Mouse (Mus musculus): ENCODE measurements around the gene B830017H08Rik. TPM values are rescaled to one million over a fixed set of nuclear protein-coding genes. Genes with fewer than 3 reads are reported as not detected.

The B830017H08Rik gene
- 2.1 and 2.2 TPM in 2 replicates for polyA plus RNA-seq (2015; fragmentation: Nextera tagmentation; extraction: Ambion mirVana)

DNA sequence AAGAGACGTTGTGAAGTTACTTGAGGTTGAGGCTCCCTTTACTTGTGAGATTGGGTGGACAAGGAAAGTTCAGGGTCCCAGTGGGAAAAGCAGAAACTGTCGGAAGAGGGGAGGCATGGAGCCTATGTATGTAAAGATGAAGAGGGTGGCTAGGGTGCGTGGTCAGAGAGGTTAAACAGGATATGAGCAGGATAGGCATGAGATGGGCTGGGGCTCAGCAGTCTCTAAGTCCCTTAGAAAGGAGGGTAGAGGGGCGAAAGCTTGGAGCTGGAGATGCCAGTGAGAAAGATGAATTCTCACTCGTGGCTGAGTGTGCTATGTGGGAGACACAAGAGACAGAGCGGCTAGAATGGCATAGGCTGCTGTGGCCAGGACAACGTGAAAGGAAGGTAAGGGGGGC, at the start of gene B830017H08Rik:
Gene B830017H08Rik (plus strand): TSS at position 301 of the 400 bp plus-strand sequence.
- 20% methylated on average over 7 of the region's 7 CpGs for WGBS
- peaks cover 89% of the 10 kb centered on the region for H3K27me3 ChIP-seq

DNA sequence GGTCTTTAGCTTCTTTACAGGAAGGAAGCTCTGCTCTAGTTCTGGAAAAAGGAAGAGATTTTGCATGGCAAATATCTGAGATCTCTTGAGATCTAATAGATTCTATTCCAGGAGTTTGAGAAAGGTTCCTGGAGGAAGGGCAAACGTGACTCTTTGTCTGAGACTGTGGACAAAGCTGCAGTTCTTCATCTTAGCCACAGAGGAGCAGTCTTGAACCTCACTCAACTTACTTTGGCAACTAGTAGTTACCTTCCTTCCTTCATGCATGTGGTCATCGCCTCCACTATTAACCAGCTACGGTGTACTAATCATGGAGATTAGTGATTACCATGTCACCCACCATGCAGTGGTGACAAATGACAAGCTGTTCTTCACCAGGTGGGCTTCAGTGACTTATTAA, 47.6 kb upstream of the B830017H08Rik start:
- Histone ChIP-seq H3K4me3 (no peak overlapping the region), H3K4me1 (replicated peaks) (no peaks in the 10 kb centered on the region), H3K4me2 (no peak overlapping the region), H3K9me3 (no peaks in the 10 kb centered on the region), H3K27ac (no peak overlapping the region), H3K9ac (no peak overlapping the region), H3K27me3 (no peaks in the 10 kb centered on the region), H3K36me3 (peaks cover 91% of the 10 kb centered on the region)
- WGBS, result 65% methylated on average over 3 of the region's 3 CpGs
- ATAC-seq (ENCODE audit: low FRiP score), result no peak

More for the DNA sequence above, at the start of gene B830017H08Rik:
- H3K4me2 ChIP-seq, result peak within 1 kb of the TSS; percentile 77
- peak within 1 kb of the TSS; percentile 66 for H3K4me3 ChIP-seq
- H3K4me1 ChIP-seq (replicated peaks), result peaks cover 31% of the 10 kb centered on the region
- H3K36me3 ChIP-seq, result no peaks in the 10 kb centered on the region
- no peak; the same call in 1 of the 2 replicates for ATAC-seq (ENCODE audit: low FRiP score)
- no peaks in the 10 kb centered on the region for H3K9me3 ChIP-seq
- H3K27ac ChIP-seq, result peak within 1 kb of the TSS; percentile 94
- H3K9ac ChIP-seq, result peak within 1 kb of the TSS; percentile 89

DNA sequence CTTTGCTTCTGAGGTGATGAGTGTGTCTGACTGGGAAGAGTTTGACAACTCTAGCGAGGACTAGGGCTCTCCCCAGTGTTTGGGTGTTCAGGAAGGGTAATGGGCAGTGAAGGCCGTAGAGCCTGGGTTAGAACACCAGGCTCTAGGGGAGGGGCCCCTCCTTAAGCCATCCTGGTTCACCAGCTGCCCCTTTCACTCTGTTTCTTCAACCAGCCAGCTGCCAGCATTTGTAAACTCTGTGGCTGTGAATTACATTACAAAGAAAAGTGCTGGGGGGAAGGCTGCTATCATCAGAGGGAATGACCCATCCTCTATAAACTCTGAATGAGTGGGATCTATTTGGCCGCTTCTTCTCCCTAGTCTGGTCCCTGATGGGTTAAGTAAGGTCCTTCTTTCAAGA, 40.2 kb upstream of the B830017H08Rik start:
- WGBS, result 71% methylated on average over 3 of the region's 3 CpGs
- ATAC-seq (ENCODE audit: low FRiP score), result no peak
- H3K27me3 ChIP-seq, result peaks cover 44% of the 10 kb centered on the region
- peaks cover 63% of the 10 kb centered on the region for H3K36me3 ChIP-seq
- no peak overlapping the region for H3K4me3 ChIP-seq
- peaks cover 13% of the 10 kb centered on the region for H3K4me1 ChIP-seq (replicated peaks)
- no peak overlapping the region for H3K9ac ChIP-seq
- H3K4me2 ChIP-seq, result no peak overlapping the region
- no peak overlapping the region for H3K27ac ChIP-seq
- H3K9me3 ChIP-seq, result no peaks in the 10 kb centered on the region

DNA sequence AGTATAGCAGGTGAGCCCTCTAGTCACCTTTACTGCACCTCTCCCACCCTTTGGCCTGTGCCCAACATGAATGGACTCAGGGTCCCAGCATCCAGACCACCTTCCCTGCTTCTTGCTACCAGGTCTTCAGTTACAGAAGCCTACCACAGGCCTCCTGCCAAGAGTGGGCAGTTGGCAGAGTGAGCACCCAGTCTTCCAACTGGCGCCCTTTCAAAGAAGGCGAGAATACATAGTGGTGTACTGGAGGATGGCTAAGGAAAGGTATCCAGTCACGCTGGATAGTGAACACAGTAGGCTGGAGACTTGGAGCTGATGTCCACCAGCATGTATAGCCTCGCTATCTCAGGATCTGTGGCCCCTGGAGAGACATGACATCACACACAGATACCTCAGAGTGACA, 38.9 kb upstream of the B830017H08Rik start:
- Histone ChIP-seq H3K4me2 (no peak overlapping the region), H3K27me3 (peaks cover 57% of the 10 kb centered on the region), H3K4me1 (replicated peaks) (peaks cover 25% of the 10 kb centered on the region), H3K36me3 (peaks cover 51% of the 10 kb centered on the region), H3K27ac (no peak overlapping the region), H3K9ac (no peak overlapping the region), H3K4me3 (no peak overlapping the region), H3K9me3 (no peaks in the 10 kb centered on the region)
- WGBS, result 91% methylated on average over 4 of the region's 4 CpGs
- ATAC-seq (ENCODE audit: low FRiP score), result no peak

DNA sequence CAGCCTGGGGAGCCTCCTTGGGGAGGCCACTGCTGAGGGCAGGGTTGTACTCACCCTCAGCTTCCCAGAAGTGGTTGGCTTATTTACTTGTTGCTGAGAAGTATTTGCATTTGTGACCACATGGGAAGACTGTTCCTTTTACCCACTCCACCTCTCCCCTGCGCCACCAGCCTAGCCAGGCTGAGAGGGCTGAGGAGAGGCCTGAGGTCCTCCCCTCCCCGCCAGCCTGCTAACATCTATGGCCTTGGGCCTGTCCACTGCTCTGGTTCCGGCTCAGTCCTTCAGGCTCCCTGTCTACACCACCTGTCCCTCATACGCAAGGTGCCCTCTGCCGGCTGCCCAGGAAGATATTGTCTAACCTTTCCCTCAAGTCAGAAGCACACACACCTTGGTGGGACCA, 37.3 kb upstream of the B830017H08Rik start:
- Histone ChIP-seq H3K4me2 (no peak overlapping the region), H3K9ac (no peak overlapping the region), H3K27ac (no peak overlapping the region), H3K9me3 (no peaks in the 10 kb centered on the region), H3K4me3 (no peak overlapping the region), H3K27me3 (peaks cover 72% of the 10 kb centered on the region), H3K4me1 (replicated peaks) (peaks cover 25% of the 10 kb centered on the region), H3K36me3 (peaks cover 36% of the 10 kb centered on the region)
- 61% methylated on average over 5 of the region's 5 CpGs for WGBS
- no peak for ATAC-seq (ENCODE audit: low FRiP score)

DNA sequence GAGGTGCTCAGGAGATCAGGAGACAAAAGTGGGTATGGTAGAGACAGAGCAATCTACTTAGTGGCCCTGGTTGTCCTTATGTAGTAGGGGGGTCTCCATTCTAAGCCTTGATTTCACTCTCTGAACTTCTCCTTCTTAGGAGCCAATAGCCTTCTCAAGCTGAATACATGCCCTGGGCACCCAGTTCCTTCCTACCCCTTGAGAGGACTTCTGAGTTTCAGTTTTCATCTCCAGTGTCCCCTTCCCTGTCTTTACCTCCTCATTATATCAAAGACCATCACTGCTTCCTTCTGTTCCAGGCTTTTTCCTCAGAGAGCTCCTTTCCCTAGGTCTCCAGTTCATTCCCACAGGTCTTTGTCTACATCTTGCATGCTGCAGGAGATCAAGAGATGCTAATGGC, 36.4 kb upstream of the B830017H08Rik start:
- H3K9ac ChIP-seq, result peak overlapping the region; percentile 72; the same call in 1 of the 2 replicates
- no peaks in the 10 kb centered on the region for H3K9me3 ChIP-seq
- H3K4me3 ChIP-seq, result peak overlapping the region; percentile 50
- H3K27ac ChIP-seq, result no peak overlapping the region
- peaks cover 28% of the 10 kb centered on the region for H3K36me3 ChIP-seq
- H3K27me3 ChIP-seq, result peaks cover 80% of the 10 kb centered on the region
- ATAC-seq (ENCODE audit: low FRiP score), result no peak
- H3K4me2 ChIP-seq, result peak overlapping the region; percentile 77
- H3K4me1 ChIP-seq (replicated peaks), result peaks cover 25% of the 10 kb centered on the region

DNA sequence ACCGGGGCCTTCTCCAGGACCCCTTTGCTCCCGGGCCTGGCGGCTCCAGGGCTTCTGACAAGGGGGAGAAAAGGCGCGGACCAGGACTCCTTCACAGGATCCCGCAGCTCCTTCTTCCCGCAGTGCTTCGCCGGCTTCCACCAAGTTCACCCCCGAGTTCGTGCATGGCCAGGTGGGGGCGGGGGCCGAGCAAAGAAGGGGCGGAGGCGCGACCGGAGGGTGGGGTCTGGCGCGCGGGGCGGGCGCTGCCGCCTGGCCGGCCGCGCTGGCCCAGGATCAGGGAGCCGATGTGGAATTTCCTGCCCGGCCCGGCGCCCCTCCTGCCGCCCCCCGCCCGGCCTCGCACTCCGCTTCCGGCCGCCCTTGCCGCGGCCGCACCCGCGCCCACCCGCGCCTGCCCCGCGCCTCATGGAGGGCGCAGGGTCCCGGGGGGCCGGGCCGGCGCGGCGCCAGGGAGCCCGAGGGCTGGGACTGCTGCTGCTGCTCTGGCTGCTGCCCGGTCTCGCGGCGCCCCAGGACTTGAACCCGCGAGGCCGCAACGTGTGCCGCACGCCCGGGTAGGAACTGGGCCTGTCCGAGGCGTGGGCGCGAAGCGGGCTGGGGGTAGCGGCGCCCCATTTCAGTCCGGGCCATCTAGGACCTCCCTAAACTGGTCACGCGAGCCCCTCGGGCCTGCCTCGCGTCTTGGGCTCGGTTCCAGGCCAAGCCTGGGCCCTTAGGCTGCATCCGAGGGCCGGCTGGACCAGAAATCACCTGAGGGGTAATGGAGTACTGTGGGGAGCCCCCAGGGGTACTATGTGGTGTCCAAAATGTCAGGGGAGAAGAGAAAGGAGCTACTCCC, 35.7 kb upstream of the B830017H08Rik start, which contains the start of gene Scarf2:
Gene Scarf2 (plus strand): TSS at position 312 of the 841 bp plus-strand sequence.
- WGBS, result 2% methylated on average over 61 of the region's 81 CpGs
- Histone ChIP-seq H3K9ac (peak within 1 kb of the TSS; percentile 72), H3K27ac (0 out of 2 replicates have a peak within 1 kb of the TSS, but pooled peaks have one; percentile 48), H3K9me3 (no peaks in the 10 kb centered on the region), H3K4me3 (peak within 1 kb of the TSS; percentile 50), H3K4me2 (peak within 1 kb of the TSS; percentile 77), H3K4me1 (replicated peaks) (peaks cover 29% of the 10 kb centered on the region), H3K27me3 (peaks cover 87% of the 10 kb centered on the region), H3K36me3 (peaks cover 21% of the 10 kb centered on the region)
- ATAC-seq (ENCODE audit: low FRiP score), result peak; percentile 38; the same call in 1 of the 2 replicates

DNA sequence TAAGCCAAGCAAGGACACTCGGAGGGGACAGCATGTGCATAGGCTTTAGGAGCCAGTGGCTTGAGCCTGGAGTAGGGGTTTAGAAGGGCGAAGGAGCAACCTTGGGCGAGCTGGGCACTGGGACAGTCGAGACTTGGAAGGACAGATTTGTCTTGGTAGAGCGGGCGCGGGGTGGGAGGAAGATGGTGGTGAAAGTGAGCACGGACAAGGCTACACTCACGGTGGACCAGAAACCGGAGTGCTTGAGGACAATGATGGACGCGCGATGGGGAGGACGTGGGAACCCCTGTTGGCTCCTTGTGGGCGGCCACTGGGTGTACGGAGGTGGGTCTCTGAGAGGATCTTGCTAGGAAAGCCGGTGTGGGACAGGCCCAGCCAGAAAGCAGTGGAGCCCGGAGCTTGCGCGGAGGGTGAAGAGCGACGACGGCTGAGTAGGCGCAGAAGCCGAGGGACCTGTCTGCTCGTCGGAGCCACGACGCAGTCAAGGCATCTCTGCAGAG, 35.1 kb upstream of the B830017H08Rik start:
- Histone ChIP-seq H3K9ac (peak overlapping the region; percentile 72), H3K9me3 (no peaks in the 10 kb centered on the region), H3K4me1 (replicated peaks) (peaks cover 36% of the 10 kb centered on the region), H3K36me3 (peaks cover 14% of the 10 kb centered on the region), H3K27ac (0 out of 2 replicates have a peak overlapping the region, but pooled peaks have one; percentile 48), H3K4me3 (peak overlapping the region; percentile 50), H3K27me3 (peaks cover 94% of the 10 kb centered on the region), H3K4me2 (peak overlapping the region; percentile 77)
- ATAC-seq (ENCODE audit: low FRiP score), result peak; percentile 15; the same call in 1 of the 2 replicates
- WGBS, result 3% methylated on average over 29 of the region's 29 CpGs

DNA sequence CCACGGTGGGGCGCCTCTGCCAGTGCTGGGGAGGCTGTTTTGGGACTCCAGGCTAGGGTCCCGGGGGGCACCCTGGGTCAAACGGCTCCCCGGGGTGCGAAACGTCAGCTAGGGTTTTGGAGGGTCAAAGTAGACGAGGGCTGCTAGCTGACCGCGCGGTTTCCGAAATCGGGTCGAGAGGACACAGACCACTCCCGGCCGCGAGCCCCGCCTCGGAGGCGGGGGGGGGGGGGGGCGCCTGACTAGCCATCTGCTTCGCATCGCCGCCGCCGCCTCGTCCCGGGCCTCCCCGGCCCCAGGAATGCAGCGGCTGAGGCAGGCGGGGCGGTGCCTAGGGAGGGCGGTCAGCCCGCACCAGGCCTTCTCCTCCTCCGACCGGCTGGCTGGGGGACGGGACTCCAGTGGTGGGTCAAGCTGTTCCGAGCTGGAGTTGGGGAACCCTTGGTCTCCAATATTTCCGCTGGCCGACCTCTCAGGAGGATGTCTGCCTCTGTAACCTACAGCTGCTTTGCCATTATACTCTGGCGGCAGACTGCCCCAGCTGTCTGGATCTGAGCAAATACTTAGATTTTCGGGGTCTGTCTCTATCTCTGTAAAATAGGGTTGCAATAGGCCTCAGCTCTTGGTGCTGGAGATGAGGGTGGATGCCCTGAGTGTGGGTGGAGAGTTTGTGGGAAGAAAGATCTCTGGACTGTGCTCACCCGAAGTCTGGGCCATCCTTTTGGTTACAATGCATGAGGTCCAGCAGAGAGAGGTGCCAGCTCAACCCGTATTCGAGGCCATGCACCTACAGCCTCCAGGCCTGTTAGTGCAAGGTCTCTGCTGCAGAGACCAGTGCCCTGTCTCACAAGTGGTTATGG, 34.4 kb upstream of the B830017H08Rik start:
- Histone ChIP-seq H3K36me3 (peaks cover 7% of the 10 kb centered on the region), H3K4me1 (replicated peaks) (peaks cover 42% of the 10 kb centered on the region), H3K4me3 (peak overlapping the region; percentile 50), H3K9ac (peak overlapping the region; percentile 56), H3K27me3 (peaks cover 99% of the 10 kb centered on the region), H3K27ac (no peak overlapping the region), H3K9me3 (no peaks in the 10 kb centered on the region), H3K4me2 (peak overlapping the region; percentile 77)
- ATAC-seq (ENCODE audit: low FRiP score), result no peak
- WGBS, result 2% methylated on average over 32 of the region's 45 CpGs

DNA sequence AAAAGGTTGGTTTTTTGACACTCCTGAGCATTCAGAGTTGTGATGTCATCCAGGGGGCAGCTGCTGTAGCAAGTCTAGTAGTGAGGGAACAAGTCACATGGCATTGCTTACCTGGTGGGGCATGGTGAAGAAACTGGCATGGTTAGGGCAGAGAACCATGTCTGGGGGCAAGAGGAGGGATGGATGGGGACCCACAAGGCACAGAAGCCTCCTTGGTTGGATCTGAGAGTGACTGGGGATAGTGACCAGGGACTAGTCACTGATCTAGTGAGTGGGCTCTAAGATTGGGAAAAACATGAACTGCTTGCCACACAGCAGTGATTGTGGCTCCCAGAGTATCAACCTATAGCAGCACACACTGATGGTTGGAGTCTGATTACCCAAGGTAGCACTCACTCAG, 33.3 kb upstream of the B830017H08Rik start:
- no peak overlapping the region for H3K4me2 ChIP-seq
- no peak overlapping the region for H3K27ac ChIP-seq
- no peak overlapping the region for H3K9ac ChIP-seq
- no peak overlapping the region for H3K4me3 ChIP-seq
- peaks cover 53% of the 10 kb centered on the region for H3K4me1 ChIP-seq (replicated peaks)
- no peaks in the 10 kb centered on the region for H3K9me3 ChIP-seq
- ATAC-seq (ENCODE audit: low FRiP score), result no peak
- peaks cover 99% of the 10 kb centered on the region for H3K27me3 ChIP-seq
- no peaks in the 10 kb centered on the region for H3K36me3 ChIP-seq

DNA sequence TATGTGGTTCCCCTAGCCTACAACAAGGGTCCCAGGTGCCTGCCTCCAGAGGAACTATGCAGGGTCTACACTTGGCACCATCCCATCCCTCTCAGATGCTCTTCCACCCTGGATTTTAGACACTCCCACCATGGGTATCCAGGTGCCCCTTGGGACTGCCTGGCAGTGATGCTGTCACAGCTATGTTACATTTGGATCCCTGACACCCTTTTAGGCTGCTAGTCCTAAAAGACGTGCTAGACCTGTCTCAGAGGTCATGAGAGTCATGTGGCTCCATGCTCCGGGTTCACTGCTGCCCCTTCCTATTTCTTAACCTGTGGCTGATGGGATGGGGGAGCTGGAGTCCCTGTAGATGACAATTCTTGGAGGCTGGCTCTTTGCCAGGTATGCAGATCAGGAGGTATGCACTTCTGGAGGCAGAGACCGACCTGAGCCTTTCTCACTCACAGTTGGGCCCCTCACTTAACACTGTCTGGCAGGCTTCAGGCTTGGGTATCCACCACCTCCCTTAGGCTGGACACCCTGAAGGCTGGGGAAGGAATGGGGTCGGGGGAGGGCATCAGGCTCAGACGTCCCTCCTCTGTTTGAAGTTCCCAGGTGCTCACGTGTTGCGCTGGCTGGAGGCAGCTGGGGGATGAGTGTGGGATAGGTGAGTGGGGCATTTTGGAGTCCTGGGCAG, 31.0 kb upstream of the B830017H08Rik start:
- 4% methylated on average over 7 of the region's 7 CpGs for WGBS
- no peak overlapping the region for H3K9ac ChIP-seq
- H3K27ac ChIP-seq, result no peak overlapping the region
- H3K4me3 ChIP-seq, result peak overlapping the region; percentile 40
- H3K9me3 ChIP-seq, result no peaks in the 10 kb centered on the region
- H3K4me1 ChIP-seq (replicated peaks), result peaks cover 62% of the 10 kb centered on the region
- H3K4me2 ChIP-seq, result peak overlapping the region; percentile 62; the same call in 1 of the 2 replicates
- H3K36me3 ChIP-seq, result no peaks in the 10 kb centered on the region
- H3K27me3 ChIP-seq, result peaks cover 94% of the 10 kb centered on the region
- ATAC-seq (ENCODE audit: low FRiP score), result no peak
